ENCODE assay signal across 13 mouse cellular contexts in genomic region chr5:24989683-24990082, GRCm38 (mm10).
DNase-seq lines count a peak whose midpoint lies in the region; ATAC-seq lines count a peak whose summit lies in the region.
"Had no signal": no experiment of that assay in that cellular context is flagged by ENCODE, and none has a peak within 500 bp of the region (broad histone marks: within the 10 kb centered on the region; RNA-seq: fewer than 3 reads in every experiment).

No protein-coding gene starts in this region.

- ATAC-seq in heart, embryonic 14.5 days (ENCODE audit: insufficient number of reproducible peaks, insufficient read depth, low FRiP score, low read depth), result no peak
- ATAC-seq: forebrain, embryonic 14.5 days had no signal

- no peaks in the 10 kb centered on the region for H3K9me3 ChIP-seq in heart, embryonic 14.5 days (ENCODE audit: control insufficient read depth, low read length)
- H3K9me3 ChIP-seq: G1E; megakaryocyte, embryonic 14.5 days had no signal

- H3K4me3 ChIP-seq in heart, embryonic 14.5 days (ENCODE audit: control insufficient read depth in 1 of 2, insufficient read depth in 1 of 2, low read depth in 1 of 2, low read length in 2 of 2), result no peak overlapping the region

- peak overlapping the region; percentile 65 to 69 for H3K27ac ChIP-seq in heart, embryonic 14.5 days (replicated peaks in 1 of 2; ENCODE audit: control insufficient read depth in 1 of 2, insufficient read depth in 1 of 2, low read depth in 2 of 2, low read length in 2 of 2)

- 0 out of 2 replicates have a peak, but pooled peaks cover 10% of the 10 kb centered on the region for H3K36me3 ChIP-seq in heart, embryonic 14.5 days (ENCODE audit: control insufficient read depth, insufficient read depth, low read length)
- H3K36me3 ChIP-seq: G1E had no signal

- peaks cover 42 to 65% of the 10 kb centered on the region in 2 experiments for H3K4me1 ChIP-seq in heart, embryonic 14.5 days (ENCODE audit: control insufficient read depth in 2 of 2, insufficient read depth in 2 of 2, low read length in 2 of 2)

- 14% methylated on average over 3 of the region's 3 CpGs for WGBS in heart, embryonic 14.5 days

- H3K9ac ChIP-seq in heart, embryonic 14.5 days (ENCODE audit: low read length), result peak overlapping the region; percentile 38; the same call in 1 of the 2 replicates

- no peaks in the 10 kb centered on the region for H3K27me3 ChIP-seq in heart, embryonic 14.5 days (ENCODE audit: control insufficient read depth, insufficient read depth, low read length)

- H3K4me2 ChIP-seq in heart, embryonic 14.5 days (ENCODE audit: low read length), result peak overlapping the region; percentile 21; the same call in 1 of the 2 replicates

- no peak for DNase-seq in heart, postnatal 4 days
- DNase-seq in CD4-positive, CD25-positive, alpha-beta regulatory T cell, adult 2 months (ENCODE audit: low read depth, low spot score), result peak; percentile 13
- peak; percentile 47 for DNase-seq in adipocyte (ENCODE audit: low spot score)
- DNase-seq in lung, postnatal 10 days, result peak; percentile 29
- no peak for DNase-seq in spleen, postnatal 36 days (ENCODE audit: low spot score in 2 of 2)
- no peak for DNase-seq in testis, postnatal 14 days (ENCODE audit: low spot score)
- DNase-seq in gastrocnemius, postnatal 25 days, result no peak
- DNase-seq: kidney, adult 8-10 months; liver had no signal

Comparison
In these comparisons a context has a peak if more than half of its experiments do, and no peak if none do; other contexts are left out.
1. DNase-seq: peak in CD4-positive, CD25-positive, alpha-beta regulatory T cell, adult 2 months (single experiment), adipocyte (single experiment) and lung, postnatal 10 days (single experiment); none in heart, postnatal 4 days (single experiment), spleen, postnatal 36 days (0 of 2), testis, postnatal 14 days (single experiment) and gastrocnemius, postnatal 25 days (single experiment).